Mouse (Mus musculus) lung, embryonic 16.5 days (tissue): ENCODE data around the gene Cnga1. TPM values are rescaled to one million over a fixed set of nuclear protein-coding genes. Genes with fewer than 3 reads are reported as not detected.

Experiments used
- ATAC-seq: fragments of 200-750 bp; cut with Nextera tagmentation; 2 replicates; pipeline ENCODE4 v1.8.0; 2017; ENCODE audit warnings: low read depth, mild to moderate bottlenecking, moderate library complexity
- H3K27ac ChIP-seq: fragments of 300-500 bp; sonication (generic); 2 replicates; pipeline ENCODE4 v1.5.1; 2014; ENCODE audit warnings: mild to moderate bottlenecking, control low read depth, low read length
- H3K27me3 ChIP-seq: fragments of 300-500 bp; sonication (generic); 2 replicates; pipeline ENCODE4 v1.6.1; 2014; ENCODE audit warnings: low read depth, low read length, mixed read lengths; ENCODE audit not compliant: control insufficient read depth, insufficient read depth
- H3K36me3 ChIP-seq: fragments of 300-500 bp; sonication (generic); 2 replicates; pipeline ENCODE4 v1.6.1; 2014; ENCODE audit warnings: low read length; ENCODE audit not compliant: control insufficient read depth, insufficient read depth
- H3K4me1 ChIP-seq: fragments of 300-500 bp; sonication (generic); replicated peaks from 2 replicates; pipeline ENCODE4 v1.6.1; 2014; ENCODE audit warnings: low read length, mixed read lengths; ENCODE audit not compliant: control insufficient read depth, insufficient read depth
- H3K4me2 ChIP-seq: fragments of 300-500 bp; sonication (generic); 2 replicates; pipeline ENCODE4 v1.6.1; 2014; ENCODE audit warnings: low read depth, low read length, control low read depth
- H3K4me3 ChIP-seq: fragments of 300-500 bp; sonication (generic); 2 replicates; pipeline ENCODE4 v1.5.1; 2014; ENCODE audit warnings: mild to moderate bottlenecking, low read length, control low read depth
- H3K9ac ChIP-seq: fragments of 300-500 bp; sonication (generic); 2 replicates; pipeline ENCODE4 v1.6.1; 2014; ENCODE audit warnings: low read length, control low read depth
- H3K9me3 ChIP-seq: fragments of 300-500 bp; sonication (generic); 2 replicates; pipeline ENCODE4 v1.6.1; 2016; ENCODE audit warnings: low read length; ENCODE audit not compliant: control insufficient read depth
- WGBS: fragments of 180-500 bp; shearing (Covaris S2); extraction: QIAGEN DNeasy Blood & Tissue Kit; methylation state at CpG from one replicate; pipeline ENCODE4 v1.1.7; 2014; 5-methylcytosine and 5-hydroxymethylcytosine counted together
- polyA plus RNA-seq: library from polyadenylated mRNA; unstranded; fragments of >200 nt; fragmentation: Nextera tagmentation; extraction: Ambion mirVana; gene quantifications from 2 replicates; pipeline ENCODE4 v1.2.1, GENCODE M21; 2015

Gene Cnga1
- polyA plus RNA-seq, 1 experiment from 2014 or later, result not detected

DNA sequence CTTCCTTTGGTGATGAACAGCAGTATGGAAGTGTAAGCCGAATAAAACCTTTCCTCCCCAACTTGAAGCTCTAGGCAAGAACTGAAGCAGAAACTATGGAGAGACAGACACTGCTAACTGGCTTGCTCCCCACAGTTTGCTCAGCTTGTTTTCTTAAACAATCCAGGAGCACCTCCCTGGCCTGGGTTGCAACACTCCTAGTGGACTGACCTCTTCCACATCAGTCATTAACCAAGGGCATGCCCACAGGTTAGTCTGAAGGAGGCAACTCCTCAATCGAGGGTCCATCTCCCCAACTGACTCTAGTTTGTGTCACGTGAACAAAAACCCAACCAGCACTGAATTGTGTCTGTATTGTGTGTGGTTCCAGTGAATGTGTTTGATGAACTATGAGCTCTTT lies 20.8 kb upstream of the Cnga1 start:
- H3K36me3 ChIP-seq, result no peaks in the 10 kb centered on the region
- no peak overlapping the region for H3K4me2 ChIP-seq
- 42% methylated on average over 3 of the region's 3 CpGs for WGBS
- H3K27ac ChIP-seq, result no peak overlapping the region
- ATAC-seq, result no peak
- H3K9me3 ChIP-seq, result no peaks in the 10 kb centered on the region
- no peaks in the 10 kb centered on the region for H3K4me1 ChIP-seq
- H3K4me3 ChIP-seq, result no peak overlapping the region
- no peak overlapping the region for H3K9ac ChIP-seq
- H3K27me3 ChIP-seq, result no peaks in the 10 kb centered on the region

DNA sequence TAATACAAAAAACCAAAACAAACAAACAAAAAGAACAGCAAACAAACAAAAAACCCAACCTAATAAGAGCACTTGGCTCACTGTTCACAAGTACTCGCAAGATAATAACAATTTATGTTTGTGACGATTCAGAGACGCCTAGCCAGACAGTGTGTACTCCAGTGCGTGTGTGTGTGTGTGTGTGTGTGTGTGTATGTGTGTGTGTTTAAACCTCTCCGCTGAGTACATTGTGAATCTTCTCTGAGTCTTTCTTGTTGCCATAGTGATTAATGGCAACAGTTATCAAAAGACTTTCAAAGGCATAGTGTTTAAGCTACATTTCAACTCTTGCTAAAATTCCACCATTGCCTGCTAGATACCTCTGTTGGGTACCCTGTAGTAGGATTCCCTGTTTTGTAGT lies 20.1 kb upstream of the Cnga1 start:
- Histone ChIP-seq H3K27me3 (no peaks in the 10 kb centered on the region), H3K4me2 (no peak overlapping the region), H3K36me3 (no peaks in the 10 kb centered on the region), H3K4me3 (no peak overlapping the region), H3K4me1 (no peaks in the 10 kb centered on the region), H3K9me3 (no peaks in the 10 kb centered on the region), H3K27ac (no peak overlapping the region), H3K9ac (no peak overlapping the region)
- WGBS, result 72% methylated on average over 5 of the region's 5 CpGs
- ATAC-seq, result no peak

DNA sequence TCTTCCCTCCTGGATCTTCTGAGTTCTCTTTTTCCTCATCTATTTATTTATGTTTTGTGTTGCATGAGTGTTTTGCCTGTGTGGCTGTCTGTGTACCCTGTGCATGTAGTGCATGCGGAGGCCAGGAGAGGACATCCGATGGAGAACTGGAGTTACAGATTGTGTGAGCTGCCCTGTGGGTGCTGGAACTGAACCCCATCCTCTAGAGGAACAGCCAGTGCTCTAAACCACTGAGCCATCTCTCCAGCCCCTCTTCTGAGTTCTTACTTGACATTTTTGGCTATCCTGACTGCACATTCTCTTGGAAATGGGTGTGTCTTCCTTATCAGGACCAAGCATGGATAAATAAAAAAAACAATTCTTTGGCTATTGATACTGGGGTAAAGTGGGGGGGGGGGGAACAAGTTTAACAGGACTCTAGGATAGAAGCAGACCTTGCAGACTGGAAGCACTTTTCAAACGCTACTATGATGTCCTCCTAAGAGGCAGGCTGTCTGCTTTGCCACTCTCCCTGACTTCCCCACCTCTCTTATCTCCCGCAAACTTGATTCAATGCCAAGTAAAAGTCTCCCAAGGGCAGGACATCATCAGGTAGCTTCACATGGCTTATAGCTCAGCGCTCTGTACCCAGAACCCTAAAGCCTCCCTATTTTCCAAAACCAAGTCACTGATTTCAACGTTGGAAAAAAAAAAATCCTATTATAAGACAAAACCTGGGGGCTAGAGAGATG lies 17.1 kb upstream of the Cnga1 start:
- H3K4me2 ChIP-seq, result no peak overlapping the region
- 67% methylated on average over 6 of the region's 6 CpGs for whole genome bisulfite sequencing
- ATAC-seq, result no peak
- no peak overlapping the region for H3K9ac ChIP-seq
- no peak overlapping the region for H3K27ac ChIP-seq
- no peaks in the 10 kb centered on the region for H3K36me3 ChIP-seq
- H3K4me3 ChIP-seq, result no peak overlapping the region
- no peaks in the 10 kb centered on the region for H3K9me3 ChIP-seq
- no peaks in the 10 kb centered on the region for H3K4me1 ChIP-seq
- H3K27me3 ChIP-seq, result no peaks in the 10 kb centered on the region

DNA sequence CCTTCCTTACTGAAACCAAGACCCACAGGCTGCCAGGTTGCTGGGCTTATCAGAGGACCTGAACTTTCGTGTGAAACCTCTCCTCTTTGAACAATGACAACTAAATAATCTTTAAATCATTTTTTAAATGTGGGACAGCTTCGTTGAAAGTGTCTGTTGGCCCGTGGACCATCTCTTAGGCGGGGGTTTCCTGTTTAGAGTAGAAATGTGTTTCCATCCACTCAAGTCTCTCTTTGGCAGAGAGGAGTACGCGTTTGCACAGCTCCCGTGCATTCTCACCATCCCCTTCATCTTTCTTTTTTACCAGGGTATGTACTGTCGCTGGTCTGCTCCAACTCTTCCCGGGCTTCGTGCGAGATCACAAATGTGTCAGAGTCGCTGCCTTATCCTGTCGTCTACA lies 14.3 kb upstream of the Cnga1 start:
- WGBS, result 68% methylated on average over 13 of the region's 13 CpGs
- Histone ChIP-seq H3K9me3 (no peaks in the 10 kb centered on the region), H3K4me2 (no peak overlapping the region), H3K36me3 (no peaks in the 10 kb centered on the region), H3K27me3 (no peaks in the 10 kb centered on the region), H3K9ac (no peak overlapping the region), H3K27ac (no peak overlapping the region), H3K4me3 (no peak overlapping the region), H3K4me1 (no peaks in the 10 kb centered on the region)
- no peak for ATAC-seq

DNA sequence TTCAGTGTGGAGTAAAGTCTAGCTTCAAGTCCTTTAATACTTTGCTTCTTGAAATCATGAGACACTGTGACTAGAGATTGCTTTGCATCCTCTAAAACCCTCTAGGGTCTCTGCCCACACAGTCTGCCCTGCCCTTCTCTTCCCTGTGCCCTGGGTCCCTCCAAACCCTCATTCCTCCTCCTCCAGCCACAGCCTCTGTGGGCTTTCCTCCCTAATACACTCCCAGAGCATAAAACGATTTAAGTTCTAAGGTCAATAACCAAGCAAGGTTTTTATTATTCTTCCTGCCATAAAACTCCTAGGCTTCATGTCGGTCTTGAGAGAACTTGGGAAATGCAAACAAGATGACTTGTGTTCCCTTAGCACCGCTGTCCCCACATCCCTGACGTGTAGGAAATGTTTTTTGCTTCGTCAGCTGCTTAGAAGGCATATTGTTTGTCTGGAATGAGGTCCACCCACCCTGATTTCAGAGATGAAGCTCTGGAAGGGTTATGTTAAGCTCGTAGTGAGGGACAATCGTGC lies 12.3 kb upstream of the Cnga1 start:
- Histone ChIP-seq H3K36me3 (no peaks in the 10 kb centered on the region), H3K9me3 (no peaks in the 10 kb centered on the region), H3K4me3 (no peak overlapping the region), H3K27me3 (no peaks in the 10 kb centered on the region), H3K4me1 (no peaks in the 10 kb centered on the region), H3K4me2 (no peak overlapping the region), H3K9ac (no peak overlapping the region), H3K27ac (no peak overlapping the region)
- no peak for ATAC-seq
- WGBS, result 54% methylated on average over 7 of the region's 7 CpGs

DNA sequence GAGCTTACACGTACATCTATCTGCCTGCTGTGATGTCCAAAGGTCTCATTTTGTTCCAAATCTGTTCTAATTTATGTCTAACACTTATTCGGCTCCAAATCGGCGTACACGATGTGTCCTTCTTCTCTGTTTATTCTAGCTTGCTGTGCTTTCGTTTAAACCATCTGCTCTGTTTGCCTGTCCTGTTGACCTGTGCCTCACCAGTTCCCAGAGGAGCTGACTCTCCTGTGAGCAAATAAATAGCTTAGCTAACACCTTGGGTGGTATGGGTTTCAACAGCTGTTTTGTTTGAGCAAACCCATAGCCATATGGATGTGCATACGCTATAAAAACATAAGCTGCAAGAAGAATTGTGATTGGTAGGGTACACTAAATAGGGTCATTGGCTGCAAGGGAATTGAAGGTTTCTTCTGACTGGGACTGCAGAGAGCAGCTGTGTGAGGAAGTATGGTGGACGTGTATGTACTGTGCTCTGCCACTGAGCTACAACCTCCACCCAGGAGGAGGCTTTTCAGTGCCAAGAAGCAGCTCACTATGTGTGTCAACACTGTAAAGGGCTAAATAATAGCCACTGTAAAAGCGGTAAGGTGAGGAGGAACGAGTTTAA lies 9.1 kb upstream of the Cnga1 start:
- no peak overlapping the region for H3K9ac ChIP-seq
- no peaks in the 10 kb centered on the region for H3K36me3 ChIP-seq
- no peak for ATAC-seq
- H3K27me3 ChIP-seq, result no peaks in the 10 kb centered on the region
- 41% methylated on average over 10 of the region's 10 CpGs for WGBS
- H3K9me3 ChIP-seq, result no peaks in the 10 kb centered on the region
- 0 out of 2 replicates have a peak, but pooled peaks cover under 1% of the 10 kb centered on the region for H3K4me1 ChIP-seq
- H3K4me3 ChIP-seq, result no peak overlapping the region
- H3K27ac ChIP-seq, result no peak overlapping the region
- H3K4me2 ChIP-seq, result no peak overlapping the region

DNA sequence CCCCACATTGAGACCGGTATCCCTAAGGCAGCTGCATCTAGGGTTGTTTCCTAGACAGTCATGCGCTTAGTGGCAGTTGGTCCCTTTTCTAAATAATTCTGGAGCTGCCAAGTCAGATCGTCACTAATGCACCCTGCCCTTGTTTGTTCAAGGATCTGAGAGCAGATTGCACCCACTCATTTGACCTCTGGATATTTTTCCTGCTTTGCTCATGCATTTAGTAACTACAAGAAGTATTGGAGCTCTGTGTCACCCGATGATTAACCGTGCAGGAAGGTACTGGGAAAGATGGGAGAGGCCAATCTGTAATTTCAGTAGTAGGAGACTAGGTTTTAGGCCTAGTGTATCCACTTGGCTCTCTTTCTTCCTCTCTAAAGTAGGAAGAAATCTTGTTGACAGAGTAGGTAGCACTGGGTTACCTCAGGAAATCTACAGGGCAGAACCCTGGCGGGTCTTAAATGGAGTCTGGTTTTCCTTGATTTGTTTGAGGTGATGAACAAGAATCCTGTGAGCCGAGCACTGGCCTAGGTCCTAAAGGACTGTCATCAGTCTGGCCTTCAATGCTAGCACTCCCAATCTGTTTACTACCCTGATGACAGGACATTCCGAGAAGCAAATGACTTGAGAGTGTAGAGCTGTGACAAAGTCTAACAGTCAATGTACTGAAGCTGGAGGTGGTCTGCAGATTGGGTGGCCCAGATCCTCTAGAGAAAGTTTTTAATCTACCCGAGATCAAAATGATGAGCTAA lies 5.1 kb upstream of the Cnga1 start:
- peaks cover 11% of the 10 kb centered on the region; the same call in 1 of the 2 replicates for H3K4me1 ChIP-seq
- no peak overlapping the region for H3K9ac ChIP-seq
- H3K9me3 ChIP-seq, result no peaks in the 10 kb centered on the region
- no peak overlapping the region for H3K27ac ChIP-seq
- no peak for ATAC-seq
- H3K4me3 ChIP-seq, result no peak overlapping the region
- no peak overlapping the region for H3K4me2 ChIP-seq
- 70% methylated on average over 9 of the region's 9 CpGs for WGBS
- no peaks in the 10 kb centered on the region for H3K36me3 ChIP-seq
- no peaks in the 10 kb centered on the region; the same call in 1 of the 2 replicates for H3K27me3 ChIP-seq

DNA sequence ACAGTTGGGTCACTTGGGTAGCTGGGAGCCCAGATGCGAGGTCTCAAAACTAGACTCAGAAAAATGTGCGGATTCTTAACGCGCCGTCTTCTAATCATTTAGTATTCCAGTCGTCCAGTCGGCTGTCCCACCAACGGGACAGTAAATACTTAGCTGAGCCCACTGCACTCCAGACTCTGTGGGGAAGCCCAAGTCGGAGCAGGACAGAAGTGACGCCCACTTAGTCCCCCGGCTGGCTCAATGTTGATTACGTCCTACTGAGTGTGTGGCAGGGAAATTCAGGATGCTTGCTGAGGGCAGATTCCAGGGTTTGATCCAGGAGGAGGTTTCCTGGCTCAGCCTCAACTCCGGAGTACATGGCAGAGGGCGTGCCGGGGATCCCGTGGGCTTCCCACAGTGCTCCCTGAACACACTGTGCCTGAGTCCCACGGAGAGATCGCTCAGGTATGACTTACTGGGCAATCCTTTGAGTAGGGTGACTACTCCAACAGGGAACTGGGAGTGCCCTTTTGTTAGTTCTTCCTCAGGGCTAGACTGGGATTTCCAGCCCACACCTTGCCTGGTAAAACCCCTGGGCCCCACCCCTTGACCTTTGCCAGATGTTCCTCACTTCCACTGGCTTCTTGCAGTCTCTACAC lies 4.0 kb upstream of the Cnga1 start:
- Histone ChIP-seq H3K27me3 (no peaks in the 10 kb centered on the region; the same call in 1 of the 2 replicates), H3K9me3 (no peaks in the 10 kb centered on the region), H3K36me3 (no peaks in the 10 kb centered on the region), H3K9ac (peak overlapping the region; percentile 66), H3K27ac (no peak overlapping the region), H3K4me1 (peaks cover 11% of the 10 kb centered on the region; the same call in 1 of the 2 replicates), H3K4me2 (peak overlapping the region; percentile 97), H3K4me3 (peak overlapping the region; percentile 63)
- 6% methylated on average over 18 of the region's 18 CpGs for WGBS
- ATAC-seq, result peak; percentile 49; the same call in 1 of the 2 replicates
